Mouse (Mus musculus): Measurements from ENCODE around the gene Mfsd4b1. TPM values are rescaled to one million over a fixed set of nuclear protein-coding genes. Genes with fewer than 3 reads are reported as not detected.

The Mfsd4b1 gene
- total and polyA plus RNA-seq, 3 experiments, result not detected

DNA sequence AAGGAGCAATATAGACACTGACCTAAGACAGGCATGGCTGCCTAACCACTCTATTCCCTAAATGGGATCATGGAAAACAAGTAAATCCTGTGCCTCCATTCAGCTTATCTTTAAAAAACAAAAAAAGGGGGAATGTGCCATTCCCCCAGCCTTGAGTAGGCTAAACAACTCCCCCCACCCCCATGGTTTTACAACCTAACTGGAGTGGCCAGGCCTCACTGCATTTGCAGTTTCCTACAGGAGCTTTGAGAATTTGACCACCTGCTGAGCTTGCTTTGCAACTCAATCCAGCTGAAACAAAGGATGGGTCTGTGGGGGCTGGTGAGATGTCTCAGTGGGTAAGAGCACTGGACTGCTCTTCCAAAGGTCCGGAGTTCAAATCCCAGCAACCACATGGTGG, 46.8 kb downstream of the Mfsd4b1 start:
- H3K27me3 ChIP-seq (ENCODE audit: control insufficient read depth in 1 of 2, insufficient read depth in 2 of 2, low read length in 2 of 2), result no peaks in the 10 kb centered on the region; a peak in 1 of 4 replicates
- no peak for DNase-seq (ENCODE audit: low read depth, low spot score)
- H3K9ac ChIP-seq (ENCODE audit: control insufficient read depth, low read depth, low read length, poor library complexity, severe bottlenecking), result no peak overlapping the region
- H3K4me1 ChIP-seq (ENCODE audit: control insufficient read depth in 1 of 2, insufficient read depth in 2 of 2, low read length in 2 of 2), result no peaks in the 10 kb centered on the region
- TF ChIP-seq POLR2A (IDR thresholded peaks at IDR 0.05; ENCODE audit: control insufficient read depth in 1 of 2, insufficient read depth in 1 of 2, low read depth in 1 of 2, low read length in 2 of 2, poor library complexity in 1 of 2), result no peak
- TF ChIP-seq ELF1 (IDR thresholded peaks at IDR 0.05; ENCODE audit: low read depth, low read length), result no peak
- TF ChIP-seq MEF2A (IDR thresholded peaks at IDR 0.05; ENCODE audit: extremely low read depth, insufficient replicate concordance, low read depth, low read length, poor library complexity, severe bottlenecking), result no peak
- H3K9me3 ChIP-seq (replicated peaks; ENCODE audit: insufficient read depth, low read length), result no peaks in the 10 kb centered on the region
- H3K79me2 ChIP-seq (ENCODE audit: control insufficient read depth, insufficient read depth, low read length, poor library complexity), result no peaks in the 10 kb centered on the region
- H3K36me3 ChIP-seq (ENCODE audit: control insufficient read depth in 1 of 2, insufficient read depth in 2 of 2, low read length in 2 of 2), result no peaks in the 10 kb centered on the region
- H3K27ac ChIP-seq (ENCODE audit: control insufficient read depth, low read depth, low read length), result no peak overlapping the region
- no peak overlapping the region for H3K4me3 ChIP-seq (ENCODE audit: control insufficient read depth in 1 of 2, insufficient read depth in 1 of 2, low read depth in 2 of 2, low read length in 2 of 2)

DNA sequence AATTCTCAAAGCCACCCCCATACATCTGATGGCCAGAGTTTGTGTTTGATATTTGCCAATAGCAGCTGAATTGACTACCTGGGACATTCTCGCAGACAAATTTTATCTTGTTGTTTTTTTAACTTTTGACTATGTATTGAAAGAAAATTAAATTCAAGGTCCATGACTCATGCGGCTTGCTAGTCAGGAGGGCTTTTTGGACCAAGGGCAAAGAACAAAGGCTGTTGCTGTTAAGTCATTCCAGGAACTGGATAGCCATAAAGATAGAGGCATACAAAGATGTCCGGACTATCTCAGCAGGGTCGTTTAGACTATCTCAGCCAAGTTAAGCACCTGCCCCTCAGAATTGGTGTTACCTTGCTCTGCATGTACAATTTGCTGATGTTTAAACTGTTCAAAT, 47.7 kb downstream of the Mfsd4b1 start:
- no peaks in the 10 kb centered on the region for H3K79me2 ChIP-seq (ENCODE audit: control insufficient read depth, insufficient read depth, low read length, poor library complexity)
- H3K9ac ChIP-seq (ENCODE audit: control insufficient read depth, low read depth, low read length, poor library complexity, severe bottlenecking), result no peak overlapping the region
- no peaks in the 10 kb centered on the region for H3K9me3 ChIP-seq (replicated peaks; ENCODE audit: insufficient read depth, low read length)
- no peaks in the 10 kb centered on the region for H3K36me3 ChIP-seq (ENCODE audit: control insufficient read depth in 1 of 2, insufficient read depth in 2 of 2, low read length in 2 of 2)
- TF ChIP-seq MAFK (IDR thresholded peaks at IDR 0.05; ENCODE audit: borderline replicate concordance, low read depth, low read length) (no peak), MEF2A (IDR thresholded peaks at IDR 0.05; ENCODE audit: extremely low read depth, insufficient replicate concordance, low read depth, low read length, poor library complexity, severe bottlenecking) (no peak), JUND (IDR thresholded peaks at IDR 0.05; ENCODE audit: low read depth, low read length) (no peak), GATA1 (IDR thresholded peaks at IDR 0.05; ENCODE audit: low read depth, low read length) (no peak)
- H3K4me1 ChIP-seq (ENCODE audit: control insufficient read depth in 1 of 2, insufficient read depth in 2 of 2, low read length in 2 of 2), result no peaks in the 10 kb centered on the region
- H3K27me3 ChIP-seq (ENCODE audit: control insufficient read depth in 1 of 2, insufficient read depth in 2 of 2, low read length in 2 of 2), result no peaks in the 10 kb centered on the region; a peak in 1 of 4 replicates
- H3K4me3 ChIP-seq (ENCODE audit: control insufficient read depth in 1 of 2, insufficient read depth in 1 of 2, low read depth in 2 of 2, low read length in 2 of 2), result no peak overlapping the region
- no peak for DNase-seq (ENCODE audit: low read depth, low spot score)
- no peak overlapping the region for H3K27ac ChIP-seq (ENCODE audit: control insufficient read depth, low read depth, low read length)

DNA sequence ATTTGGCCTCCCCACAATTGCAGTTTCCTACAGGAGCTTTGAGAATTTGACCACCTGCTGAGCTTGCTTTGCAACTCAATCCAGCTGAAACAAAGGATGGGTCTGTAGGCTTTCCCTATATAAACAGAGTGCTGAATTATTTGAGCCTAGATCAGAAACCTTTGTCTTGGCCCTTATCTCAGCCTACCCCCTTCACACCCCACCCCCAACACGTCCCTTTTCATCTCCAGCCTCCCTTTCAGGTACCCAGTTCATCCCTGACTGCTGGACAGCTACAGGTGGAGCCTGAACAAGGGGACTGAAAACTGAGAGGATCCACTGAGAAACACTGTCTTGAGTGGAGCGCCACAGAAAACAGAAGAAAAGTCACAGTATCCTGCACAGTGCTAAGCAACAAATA, 49.3 kb downstream of the Mfsd4b1 start:
- H3K36me3 ChIP-seq (ENCODE audit: control insufficient read depth in 1 of 2, insufficient read depth in 2 of 2, low read length in 2 of 2), result no peaks in the 10 kb centered on the region
- no peak overlapping the region for H3K9ac ChIP-seq (ENCODE audit: control insufficient read depth, low read depth, low read length, poor library complexity, severe bottlenecking)
- DNase-seq (ENCODE audit: low read depth, low spot score), result no peak
- no peak overlapping the region for H3K4me3 ChIP-seq (ENCODE audit: control insufficient read depth in 1 of 2, insufficient read depth in 1 of 2, low read depth in 2 of 2, low read length in 2 of 2)
- H3K9me3 ChIP-seq (replicated peaks; ENCODE audit: insufficient read depth, low read length), result no peaks in the 10 kb centered on the region
- H3K79me2 ChIP-seq (ENCODE audit: control insufficient read depth, insufficient read depth, low read length, poor library complexity), result no peaks in the 10 kb centered on the region
- H3K27me3 ChIP-seq (ENCODE audit: control insufficient read depth in 1 of 2, insufficient read depth in 2 of 2, low read length in 2 of 2), result no peaks in the 10 kb centered on the region; a peak in 1 of 4 replicates
- H3K4me1 ChIP-seq (ENCODE audit: control insufficient read depth in 1 of 2, insufficient read depth in 2 of 2, low read length in 2 of 2), result no peaks in the 10 kb centered on the region
- no peak overlapping the region for H3K27ac ChIP-seq (ENCODE audit: control insufficient read depth, low read depth, low read length)
- TF ChIP-seq NRF1 (IDR thresholded peaks at IDR 0.05; ENCODE audit: insufficient read depth, low read depth, low read length, poor library complexity, severe bottlenecking), result no peak

DNA sequence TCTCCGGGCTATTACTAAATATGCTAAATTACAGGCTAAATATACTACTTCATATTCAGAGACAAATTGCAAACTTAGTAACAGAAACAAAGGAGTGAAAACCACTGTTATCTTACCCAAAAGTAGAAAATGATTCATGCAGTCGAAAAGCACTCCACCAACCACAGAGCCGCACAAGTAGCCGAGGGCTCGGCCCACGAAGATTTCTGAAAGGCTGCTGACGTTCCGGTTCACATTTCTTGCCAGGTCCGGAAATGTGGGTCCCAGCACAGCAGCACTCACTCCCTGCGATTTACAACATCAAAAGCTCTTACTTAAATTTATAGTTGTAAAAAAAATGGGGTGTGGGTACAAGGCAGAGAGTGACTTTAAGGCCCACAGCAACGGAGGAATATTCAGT, 50.1 kb downstream of the Mfsd4b1 start:
- Histone ChIP-seq H3K36me3 (ENCODE audit: control insufficient read depth in 1 of 2, insufficient read depth in 2 of 2, low read length in 2 of 2) (no peaks in the 10 kb centered on the region), H3K27ac (ENCODE audit: control insufficient read depth, low read depth, low read length) (no peak overlapping the region), H3K4me1 (ENCODE audit: control insufficient read depth in 1 of 2, insufficient read depth in 2 of 2, low read length in 2 of 2) (no peaks in the 10 kb centered on the region), H3K79me2 (ENCODE audit: control insufficient read depth, insufficient read depth, low read length, poor library complexity) (no peaks in the 10 kb centered on the region), H3K4me3 (ENCODE audit: control insufficient read depth in 1 of 2, insufficient read depth in 1 of 2, low read depth in 2 of 2, low read length in 2 of 2) (no peak overlapping the region), H3K27me3 (ENCODE audit: control insufficient read depth in 1 of 2, insufficient read depth in 2 of 2, low read length in 2 of 2) (no peaks in the 10 kb centered on the region; a peak in 1 of 4 replicates), H3K9ac (ENCODE audit: control insufficient read depth, low read depth, low read length, poor library complexity, severe bottlenecking) (no peak overlapping the region), H3K9me3 (replicated peaks; ENCODE audit: insufficient read depth, low read length) (no peaks in the 10 kb centered on the region)
- TF ChIP-seq MYB (IDR thresholded peaks at IDR 0.05; ENCODE audit: low read depth, low read length) (no peak), SMC3 (IDR thresholded peaks at IDR 0.05; ENCODE audit: low read depth, low read length) (no peak), CHD2 (IDR thresholded peaks at IDR 0.05; ENCODE audit: low read length) (no peak), POLR2A (IDR thresholded peaks at IDR 0.05; ENCODE audit: control insufficient read depth in 1 of 2, insufficient read depth in 1 of 2, low read depth in 1 of 2, low read length in 2 of 2, poor library complexity in 1 of 2) (no peak), GABPA (IDR thresholded peaks at IDR 0.05; ENCODE audit: low read depth, low read length) (no peak), ZMIZ1 (IDR thresholded peaks at IDR 0.05; ENCODE audit: low read depth, low read length) (no peak), MYC (IDR thresholded peaks at IDR 0.05; ENCODE audit: low read depth, low read length) (no peak), UBTF (IDR thresholded peaks at IDR 0.05; ENCODE audit: borderline replicate concordance, insufficient read depth, low read depth, low read length) (no peak), ELF1 (IDR thresholded peaks at IDR 0.05; ENCODE audit: low read depth, low read length) (no peak), POLR2AphosphoS2 (IDR thresholded peaks at IDR 0.05; ENCODE audit: low read length) (no peak), MXI1 (IDR thresholded peaks at IDR 0.05; ENCODE audit: low read depth, low read length) (no peak), ZC3H11A (IDR thresholded peaks at IDR 0.05; ENCODE audit: low read depth, low read length) (no peak), E2F4 (IDR thresholded peaks at IDR 0.05; ENCODE audit: borderline replicate concordance, low read depth, low read length) (no peak), RCOR1 (IDR thresholded peaks at IDR 0.05; ENCODE audit: low read depth, low read length) (no peak), NRF1 (IDR thresholded peaks at IDR 0.05; ENCODE audit: insufficient read depth, low read depth, low read length, poor library complexity, severe bottlenecking) (no peak)
- DNase-seq (ENCODE audit: low read depth, low spot score), result no peak
